Mouse (Mus musculus) liver, adult (tissue): Measurements from ENCODE around the gene Lrmda.

Experiments used
- GATA4 ChIP-seq: IDR thresholded peaks from 2 replicates; pipeline ENCODE4 v1.6.1; 2014; ENCODE audit warnings: mild to moderate bottlenecking, low read length; ENCODE audit not compliant: insufficient replicate concordance

Gene Lrmda

DNA sequence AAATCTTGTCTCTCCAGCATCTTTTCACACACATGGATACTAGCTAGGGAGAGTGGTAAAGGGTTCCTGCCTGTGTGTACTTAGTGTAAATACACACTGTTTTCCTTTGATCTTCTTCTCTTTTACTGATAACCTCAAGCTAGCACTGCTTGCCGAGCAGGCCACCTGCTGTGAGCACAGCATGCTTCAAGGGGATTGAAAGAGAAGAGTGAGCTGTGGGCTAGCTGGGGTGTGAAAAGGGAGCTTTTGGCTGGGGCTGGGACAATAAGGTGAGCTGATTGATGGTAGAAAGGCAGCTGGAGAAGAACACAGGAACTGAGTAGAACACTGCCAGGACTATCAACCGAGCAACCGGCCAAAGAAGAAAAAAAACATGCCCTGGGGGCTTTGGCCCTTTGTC, 124.5 kb downstream of the Lrmda start:
- TF ChIP-seq GATA4, result no peak

DNA sequence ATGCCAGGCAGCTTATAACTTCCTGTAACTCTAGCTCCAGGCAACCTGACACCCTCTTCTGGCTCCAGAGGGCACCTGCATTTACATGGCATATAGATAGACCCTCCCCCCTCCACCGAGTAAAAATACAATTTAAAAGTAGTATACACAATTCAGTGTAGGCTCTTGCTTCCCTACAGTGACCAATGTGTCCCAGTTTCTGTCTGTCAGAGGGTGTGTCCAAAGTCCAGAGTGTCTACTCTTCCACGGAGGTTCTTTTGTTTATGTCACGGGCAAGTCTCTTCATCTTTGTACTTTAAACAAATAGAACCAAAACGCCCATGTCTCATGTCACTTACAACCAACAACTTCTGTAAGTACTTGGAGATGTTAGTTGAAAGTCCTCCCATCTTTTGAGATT, 126.4 kb downstream of the Lrmda start:
- no peak for TF ChIP-seq GATA4

DNA sequence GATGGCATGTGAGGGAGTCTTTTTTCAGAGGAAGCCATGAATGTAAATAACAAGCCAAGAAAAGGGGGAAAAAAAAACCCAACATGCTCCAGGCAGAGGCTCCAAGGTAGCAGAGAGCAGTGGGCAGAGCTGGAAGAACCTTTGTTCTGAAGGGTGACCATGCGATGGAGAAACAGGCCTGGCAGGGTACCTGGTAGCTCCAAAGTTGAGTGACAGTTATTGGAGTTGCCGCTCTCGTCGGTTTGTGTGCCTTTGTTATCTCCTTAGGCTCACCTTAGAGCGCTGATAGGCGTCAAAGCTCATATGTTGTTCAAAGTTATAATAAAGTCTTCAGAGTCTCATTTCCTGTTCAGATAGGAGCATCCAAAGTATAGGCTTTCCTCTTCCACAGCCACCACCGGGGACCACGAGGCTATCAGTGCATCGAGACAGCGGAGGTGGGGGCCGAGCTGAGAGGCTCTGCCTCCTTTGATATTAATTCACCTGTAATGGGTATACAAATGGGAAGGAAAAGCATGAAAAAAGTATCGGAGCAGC, 127.1 kb downstream of the Lrmda start:
- TF ChIP-seq GATA4, result no peak

GRCm38 (mm10) chr14:22147341-22148024, 128.0 kb downstream of the Lrmda start:
- TF ChIP-seq GATA4, result no peak

DNA sequence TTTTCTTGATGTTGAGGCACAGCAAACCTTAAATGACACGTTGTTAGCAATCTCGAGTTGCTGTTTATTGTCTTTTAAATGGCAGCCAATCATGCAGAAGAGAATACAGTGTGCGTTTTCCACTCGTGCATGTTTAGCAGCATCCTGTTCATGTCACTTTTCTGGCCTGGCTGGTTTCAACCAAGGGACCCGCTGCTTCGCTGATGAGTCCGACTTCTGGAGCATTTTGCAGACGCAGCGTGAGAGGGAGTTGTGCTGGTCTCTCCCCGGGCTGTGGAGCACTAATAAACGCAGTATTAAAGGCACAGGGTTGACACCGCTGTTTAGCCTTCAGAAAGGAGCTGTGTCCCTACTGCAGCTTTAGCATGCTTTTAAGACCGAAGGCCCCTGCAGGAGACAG, 133.2 kb downstream of the Lrmda start:
- TF ChIP-seq GATA4, result no peak

- no peak for TF ChIP-seq GATA4
These were observed 134.6 kb downstream of the Lrmda start for GRCm38 (mm10) chr14:22154096-22154495.

DNA sequence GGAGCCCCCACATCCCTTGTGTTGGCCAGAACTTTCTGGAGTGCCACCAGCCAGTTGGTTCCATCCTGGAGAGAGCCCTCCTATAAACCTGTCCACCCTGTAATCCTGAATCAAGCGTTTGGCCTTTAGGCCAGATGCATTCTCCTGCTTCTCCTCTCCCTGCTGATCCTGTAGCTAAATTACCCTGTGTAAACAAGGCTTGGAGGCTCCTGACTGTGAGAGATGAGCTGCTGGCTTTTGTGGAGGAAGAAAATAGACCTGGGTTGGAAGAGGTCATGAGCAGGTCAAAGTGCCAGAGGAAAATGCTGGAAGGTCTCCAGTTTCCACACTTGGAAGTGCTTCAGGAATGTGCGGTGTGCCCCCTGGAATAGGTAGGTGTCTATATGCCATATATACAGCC, 135.5 kb downstream of the Lrmda start:
- TF ChIP-seq GATA4, result no peak

- TF ChIP-seq GATA4, result no peak
These were observed 136.1 kb downstream of the Lrmda start for GRCm38 (mm10) chr14:22155512-22156026.

DNA sequence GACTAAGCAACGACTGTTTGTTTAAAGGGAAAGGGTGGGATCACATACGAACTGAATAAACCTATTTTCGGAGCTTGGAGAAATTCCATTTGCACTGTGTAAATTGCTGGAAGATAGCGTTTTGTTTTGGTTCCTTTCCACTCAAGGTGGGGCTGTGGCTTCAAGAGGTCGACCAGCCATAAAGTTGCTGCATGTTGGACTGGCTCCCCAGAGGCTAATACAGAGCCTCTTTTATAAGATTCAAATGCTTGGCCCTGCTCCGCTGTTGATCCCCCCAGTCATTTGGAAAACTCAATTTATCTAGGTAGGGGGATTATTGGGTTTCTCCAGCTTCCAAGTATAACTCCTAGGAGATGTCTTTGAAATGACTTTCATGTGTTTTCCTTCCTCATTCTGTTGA, 137.5 kb downstream of the Lrmda start:
- TF ChIP-seq GATA4, result no peak

- TF ChIP-seq GATA4, result no peak
These were observed 141.9 kb downstream of the Lrmda start for GRCm38 (mm10) chr14:22161416-22161815.

DNA sequence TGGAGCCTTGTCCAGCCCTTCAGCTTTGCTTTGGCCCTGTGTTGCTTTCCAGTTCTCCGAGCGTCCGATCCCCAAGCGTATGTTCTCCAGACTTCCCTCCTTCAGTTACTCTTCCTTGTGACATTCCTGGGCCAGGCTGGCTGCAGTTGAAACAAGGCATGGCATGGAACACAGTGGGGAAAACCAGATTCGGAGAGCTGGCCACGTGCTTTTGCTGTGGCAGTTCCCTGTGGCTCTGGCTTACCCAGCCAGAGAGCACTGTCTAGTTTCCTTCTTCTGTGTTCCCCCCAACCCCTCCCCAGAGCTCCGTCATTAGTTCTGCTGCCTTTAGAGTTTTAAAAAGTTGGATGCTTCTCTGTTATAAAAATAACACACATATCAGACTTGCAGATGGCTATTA, 147.8 kb downstream of the Lrmda start:
- no peak for TF ChIP-seq GATA4

- TF ChIP-seq GATA4, result no peak
These were observed 148.7 kb downstream of the Lrmda start for GRCm38 (mm10) chr14:22168077-22168794.

DNA sequence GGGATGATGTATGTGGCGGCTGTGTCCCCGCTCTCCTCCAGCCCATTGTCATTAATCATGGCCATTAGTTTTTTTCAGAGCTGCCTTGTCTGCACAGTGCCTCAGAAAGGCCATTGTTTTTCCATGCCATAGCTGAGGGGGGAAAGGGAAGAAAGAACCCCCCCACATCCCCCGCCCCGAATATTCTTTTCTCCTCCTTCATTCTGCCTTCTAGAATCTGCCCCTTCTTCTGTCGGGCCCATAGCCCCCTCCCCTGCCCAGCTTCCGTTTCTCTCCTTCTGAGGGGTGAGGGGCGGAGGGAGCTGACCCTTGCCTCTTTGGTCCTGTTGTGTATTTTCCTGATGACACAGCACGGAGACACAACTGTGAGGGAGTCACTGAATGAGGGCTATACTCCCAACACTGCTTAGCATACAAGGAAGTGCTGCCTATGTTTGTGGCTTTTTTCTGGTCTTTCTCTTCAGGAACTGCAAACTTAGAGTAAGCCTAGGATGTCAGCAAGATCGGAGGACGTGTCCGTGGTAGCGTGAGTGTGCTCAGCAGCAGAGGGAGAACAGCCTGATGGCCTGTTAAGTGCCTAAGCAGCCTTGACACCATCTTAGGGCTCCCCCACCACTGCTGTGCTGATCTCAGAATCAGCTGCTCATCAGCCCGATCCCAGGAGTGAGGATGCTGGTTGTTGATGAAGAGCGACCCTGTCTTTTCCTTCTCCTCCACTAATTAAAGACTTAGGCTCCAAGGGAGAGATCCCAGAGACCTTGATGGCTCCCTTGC, 149.5 kb downstream of the Lrmda start:
- TF ChIP-seq GATA4, result no peak

GRCm38 (mm10) chr14:22174757-22175156, 155.2 kb downstream of the Lrmda start:
- no peak for TF ChIP-seq GATA4

DNA sequence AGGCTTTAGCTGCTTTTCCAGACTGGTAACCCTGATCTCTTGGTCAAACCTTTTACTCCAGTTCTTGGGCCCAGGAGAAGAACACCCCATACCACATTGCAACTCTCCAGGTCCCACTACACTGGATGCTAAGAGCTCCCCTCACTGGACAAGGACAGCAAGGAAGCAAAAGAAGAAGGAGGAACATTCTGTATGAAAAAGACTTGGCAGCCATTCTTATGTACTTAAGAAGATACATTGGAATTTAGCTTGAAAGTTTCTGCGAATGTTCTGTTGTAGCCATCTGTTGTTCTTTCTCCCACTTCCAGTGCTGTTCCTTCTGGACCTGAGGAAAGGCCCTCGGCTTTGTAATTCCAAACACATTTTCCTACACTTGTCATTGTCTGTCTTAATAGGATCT, 160.2 kb downstream of the Lrmda start:
- no peak for TF ChIP-seq GATA4

DNA sequence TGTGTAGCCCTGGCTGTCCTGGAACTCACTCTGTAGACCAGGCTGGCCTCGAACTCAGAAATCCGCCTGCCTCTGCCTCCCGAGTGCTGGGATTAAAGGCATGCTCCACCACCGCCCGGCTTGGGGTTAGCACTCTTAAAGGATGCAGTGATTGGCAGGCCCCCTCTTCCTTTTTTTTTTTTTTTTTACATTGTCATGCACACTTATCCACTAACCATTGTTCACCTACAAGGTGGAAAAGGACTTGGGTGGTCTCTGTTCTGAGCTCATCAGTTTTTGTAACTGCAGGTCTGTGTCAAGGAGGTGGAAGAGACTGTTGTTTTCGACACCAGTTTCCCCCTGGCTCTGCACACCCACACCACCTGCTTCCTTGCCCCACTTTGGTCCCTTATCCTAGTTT, 162.0 kb downstream of the Lrmda start:
- no peak for TF ChIP-seq GATA4

GRCm38 (mm10) chr14:22183195-22183594, 163.7 kb downstream of the Lrmda start:
- no peak for TF ChIP-seq GATA4
